Mouse (Mus musculus): ENCODE data around the gene Wnt11. TPM values are rescaled to one million over a fixed set of nuclear protein-coding genes. Genes with fewer than 3 reads are reported as not detected.

Gene Wnt11
- 12.3 TPM in 2 replicates for polyA plus RNA-seq (2015; fragmentation: Nextera tagmentation; extraction: Ambion mirVana)

- WGBS, result under 1% methylated on average over 65 of the region's 66 CpGs
- H3K9me3 ChIP-seq (ENCODE audit: control insufficient read depth, low read length), result no peaks in the 10 kb centered on the region
- H3K4me1 ChIP-seq (replicated peaks; ENCODE audit: control insufficient read depth, insufficient read depth, low read length), result peaks cover 27% of the 10 kb centered on the region
- H3K27me3 ChIP-seq (ENCODE audit: control insufficient read depth, insufficient read depth, low read depth, low read length), result peaks cover 23% of the 10 kb centered on the region
- peak within 1 kb of the TSS; percentile 90 for H3K4me2 ChIP-seq (ENCODE audit: low read depth, low read length)
- H3K36me3 ChIP-seq (ENCODE audit: control insufficient read depth, insufficient read depth, low read length), result no peaks in the 10 kb centered on the region
- peak within 1 kb of the TSS; percentile 77 for H3K9ac ChIP-seq (ENCODE audit: low read length)
- ATAC-seq (ENCODE audit: low read depth), result peak; percentile 29
- peak within 1 kb of the TSS; percentile 69 for H3K4me3 ChIP-seq (ENCODE audit: low read length)
- H3K27ac ChIP-seq (ENCODE audit: low read length), result no peak within 1 kb of the TSS
These were observed at the start of gene Wnt11 for GRCm38 (mm10) chr7:98834711-98835321. TSS of gene Wnt11 (plus strand) at chr7:98835112.

DNA sequence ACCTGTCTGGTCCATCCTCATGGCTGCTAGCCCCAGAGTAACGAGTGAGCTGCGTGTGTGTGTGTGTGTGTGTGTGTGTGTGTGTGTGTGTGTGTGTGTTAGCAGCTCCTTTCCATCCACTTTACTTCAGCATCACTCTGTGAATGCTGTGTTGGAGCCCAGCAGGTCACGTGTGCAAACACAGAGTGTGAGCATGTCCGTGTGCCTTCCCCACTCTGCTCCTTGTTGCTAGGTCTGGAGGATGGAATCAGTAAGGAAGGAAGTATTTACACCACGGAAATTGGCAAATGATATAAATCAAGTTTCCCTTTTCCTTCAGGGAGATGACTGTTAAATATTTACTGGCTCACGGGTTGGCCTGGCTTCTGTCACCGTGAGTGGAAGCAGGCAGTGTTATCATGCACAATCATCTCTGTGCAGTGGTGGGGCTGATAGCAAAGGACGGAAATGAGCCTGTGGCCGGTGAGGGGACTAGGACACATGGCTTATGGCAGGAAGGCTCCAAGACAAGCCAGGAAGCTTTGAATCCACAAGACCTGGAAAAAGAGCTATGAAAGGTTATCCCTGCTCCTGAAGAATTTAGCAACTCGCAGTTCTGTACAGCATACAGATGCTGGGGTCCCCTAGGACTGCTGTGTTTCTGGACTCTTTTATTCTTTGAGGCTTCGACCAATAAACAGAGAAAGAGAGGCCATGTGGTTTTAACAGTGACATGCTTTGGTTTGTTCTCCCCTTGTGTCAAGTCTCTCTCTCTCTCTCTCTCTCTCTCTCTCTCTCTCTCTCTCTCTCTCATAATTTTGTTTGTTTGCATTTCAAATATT lies 47.9 kb upstream of the Wnt11 start:
- ATAC-seq (ENCODE audit: low read depth), result no peak
- H3K27me3 ChIP-seq (ENCODE audit: control insufficient read depth, insufficient read depth, low read depth, low read length), result no peaks in the 10 kb centered on the region
- 31% methylated on average over 11 of the region's 11 CpGs for WGBS
- H3K27ac ChIP-seq (ENCODE audit: low read length), result no peak overlapping the region
- H3K9me3 ChIP-seq (ENCODE audit: control insufficient read depth, low read length), result no peaks in the 10 kb centered on the region
- H3K4me3 ChIP-seq (ENCODE audit: low read length), result no peak overlapping the region
- no peak overlapping the region for H3K9ac ChIP-seq (ENCODE audit: low read length)
- H3K4me1 ChIP-seq (replicated peaks; ENCODE audit: control insufficient read depth, insufficient read depth, low read length), result peaks cover 24% of the 10 kb centered on the region
- H3K4me2 ChIP-seq (ENCODE audit: low read depth, low read length), result no peak overlapping the region
- H3K36me3 ChIP-seq (ENCODE audit: control insufficient read depth, insufficient read depth, low read length), result no peaks in the 10 kb centered on the region

- Histone ChIP-seq H3K4me2 (ENCODE audit: low read depth, low read length) (no peak overlapping the region), H3K36me3 (ENCODE audit: control insufficient read depth, insufficient read depth, low read length) (no peaks in the 10 kb centered on the region), H3K27ac (ENCODE audit: low read length) (no peak overlapping the region), H3K4me1 (replicated peaks; ENCODE audit: control insufficient read depth, insufficient read depth, low read length) (peaks cover 17% of the 10 kb centered on the region), H3K9me3 (ENCODE audit: control insufficient read depth, low read length) (no peaks in the 10 kb centered on the region), H3K27me3 (ENCODE audit: control insufficient read depth, insufficient read depth, low read depth, low read length) (no peaks in the 10 kb centered on the region), H3K4me3 (ENCODE audit: low read length) (no peak overlapping the region), H3K9ac (ENCODE audit: low read length) (no peak overlapping the region)
- no peak for ATAC-seq (ENCODE audit: low read depth)
- WGBS, result 41% methylated on average over 7 of the region's 7 CpGs
These were observed 46.2 kb upstream of the Wnt11 start for GRCm38 (mm10) chr7:98788721-98789120.

DNA sequence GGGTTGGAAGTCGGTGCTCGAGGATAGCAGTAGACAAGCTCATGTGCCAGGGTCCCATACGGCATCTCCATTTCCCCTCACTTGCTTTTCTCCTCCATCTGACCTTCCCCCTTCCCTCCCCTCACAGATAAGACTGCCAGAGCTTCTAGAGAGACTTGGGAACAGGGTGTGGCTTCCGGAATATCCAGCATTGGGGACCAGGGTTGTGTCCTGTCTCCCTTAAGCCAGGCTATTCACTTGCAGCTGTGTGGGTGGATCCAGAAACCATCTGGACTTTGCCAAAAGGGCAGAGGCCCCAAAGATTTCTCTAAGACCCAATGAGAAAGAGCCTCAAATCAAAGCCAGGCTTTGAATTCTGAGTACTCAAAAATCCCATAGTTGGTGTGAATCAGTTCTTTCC lies 45.8 kb upstream of the Wnt11 start:
- no peak for ATAC-seq (ENCODE audit: low read depth)
- Histone ChIP-seq H3K4me2 (ENCODE audit: low read depth, low read length) (no peak overlapping the region), H3K9ac (ENCODE audit: low read length) (no peak overlapping the region), H3K36me3 (ENCODE audit: control insufficient read depth, insufficient read depth, low read length) (no peaks in the 10 kb centered on the region), H3K4me3 (ENCODE audit: low read length) (no peak overlapping the region), H3K4me1 (replicated peaks; ENCODE audit: control insufficient read depth, insufficient read depth, low read length) (peaks cover 14% of the 10 kb centered on the region), H3K27me3 (ENCODE audit: control insufficient read depth, insufficient read depth, low read depth, low read length) (no peaks in the 10 kb centered on the region), H3K9me3 (ENCODE audit: control insufficient read depth, low read length) (no peaks in the 10 kb centered on the region), H3K27ac (ENCODE audit: low read length) (no peak overlapping the region)
- WGBS, result 58% methylated on average over 4 of the region's 4 CpGs

GRCm38 (mm10) chr7:98791864-98792263 lies 43.0 kb upstream of the Wnt11 start:
- Histone ChIP-seq H3K4me2 (ENCODE audit: low read depth, low read length) (no peak overlapping the region), H3K27ac (ENCODE audit: low read length) (no peak overlapping the region), H3K4me3 (ENCODE audit: low read length) (no peak overlapping the region), H3K9me3 (ENCODE audit: control insufficient read depth, low read length) (no peaks in the 10 kb centered on the region), H3K4me1 (replicated peaks; ENCODE audit: control insufficient read depth, insufficient read depth, low read length) (0 out of 2 replicates have a peak, but pooled peaks cover 3% of the 10 kb centered on the region), H3K36me3 (ENCODE audit: control insufficient read depth, insufficient read depth, low read length) (no peaks in the 10 kb centered on the region), H3K27me3 (ENCODE audit: control insufficient read depth, insufficient read depth, low read depth, low read length) (no peaks in the 10 kb centered on the region), H3K9ac (ENCODE audit: low read length) (no peak overlapping the region)
- no peak for ATAC-seq (ENCODE audit: low read depth)
- whole genome bisulfite sequencing, result 81% methylated on average over 5 of the region's 5 CpGs

GRCm38 (mm10) chr7:98793811-98794210 lies 41.1 kb upstream of the Wnt11 start:
- no peak overlapping the region for H3K27ac ChIP-seq (ENCODE audit: low read length)
- H3K4me1 ChIP-seq (replicated peaks; ENCODE audit: control insufficient read depth, insufficient read depth, low read length), result peaks cover 17% of the 10 kb centered on the region
- no peak overlapping the region for H3K4me3 ChIP-seq (ENCODE audit: low read length)
- no peak overlapping the region for H3K9ac ChIP-seq (ENCODE audit: low read length)
- WGBS, result 45% methylated on average over 5 of the region's 5 CpGs
- ATAC-seq (ENCODE audit: low read depth), result no peak
- H3K4me2 ChIP-seq (ENCODE audit: low read depth, low read length), result no peak overlapping the region
- H3K27me3 ChIP-seq (ENCODE audit: control insufficient read depth, insufficient read depth, low read depth, low read length), result no peaks in the 10 kb centered on the region
- H3K36me3 ChIP-seq (ENCODE audit: control insufficient read depth, insufficient read depth, low read length), result no peaks in the 10 kb centered on the region
- H3K9me3 ChIP-seq (ENCODE audit: control insufficient read depth, low read length), result no peaks in the 10 kb centered on the region

GRCm38 (mm10) chr7:98794444-98794843 lies 40.5 kb upstream of the Wnt11 start:
- Histone ChIP-seq H3K4me1 (replicated peaks; ENCODE audit: control insufficient read depth, insufficient read depth, low read length) (peaks cover 18% of the 10 kb centered on the region), H3K4me2 (ENCODE audit: low read depth, low read length) (no peak overlapping the region), H3K36me3 (ENCODE audit: control insufficient read depth, insufficient read depth, low read length) (no peaks in the 10 kb centered on the region), H3K27me3 (ENCODE audit: control insufficient read depth, insufficient read depth, low read depth, low read length) (no peaks in the 10 kb centered on the region), H3K27ac (ENCODE audit: low read length) (no peak overlapping the region), H3K9me3 (ENCODE audit: control insufficient read depth, low read length) (no peaks in the 10 kb centered on the region), H3K4me3 (ENCODE audit: low read length) (no peak overlapping the region), H3K9ac (ENCODE audit: low read length) (no peak overlapping the region)
- ATAC-seq (ENCODE audit: low read depth), result no peak
- 63% methylated on average over 3 of the region's 3 CpGs for WGBS

- H3K9ac ChIP-seq (ENCODE audit: low read length), result no peak overlapping the region
- no peaks in the 10 kb centered on the region for H3K36me3 ChIP-seq (ENCODE audit: control insufficient read depth, insufficient read depth, low read length)
- no peak for ATAC-seq (ENCODE audit: low read depth)
- no peaks in the 10 kb centered on the region for H3K9me3 ChIP-seq (ENCODE audit: control insufficient read depth, low read length)
- H3K4me3 ChIP-seq (ENCODE audit: low read length), result no peak overlapping the region
- peaks cover 18% of the 10 kb centered on the region for H3K4me1 ChIP-seq (replicated peaks; ENCODE audit: control insufficient read depth, insufficient read depth, low read length)
- WGBS, result 80% methylated on average over 5 of the region's 5 CpGs
- H3K27me3 ChIP-seq (ENCODE audit: control insufficient read depth, insufficient read depth, low read depth, low read length), result no peaks in the 10 kb centered on the region
- no peak overlapping the region for H3K4me2 ChIP-seq (ENCODE audit: low read depth, low read length)
- H3K27ac ChIP-seq (ENCODE audit: low read length), result no peak overlapping the region
These were observed 39.3 kb upstream of the Wnt11 start for GRCm38 (mm10) chr7:98795637-98796036.

DNA sequence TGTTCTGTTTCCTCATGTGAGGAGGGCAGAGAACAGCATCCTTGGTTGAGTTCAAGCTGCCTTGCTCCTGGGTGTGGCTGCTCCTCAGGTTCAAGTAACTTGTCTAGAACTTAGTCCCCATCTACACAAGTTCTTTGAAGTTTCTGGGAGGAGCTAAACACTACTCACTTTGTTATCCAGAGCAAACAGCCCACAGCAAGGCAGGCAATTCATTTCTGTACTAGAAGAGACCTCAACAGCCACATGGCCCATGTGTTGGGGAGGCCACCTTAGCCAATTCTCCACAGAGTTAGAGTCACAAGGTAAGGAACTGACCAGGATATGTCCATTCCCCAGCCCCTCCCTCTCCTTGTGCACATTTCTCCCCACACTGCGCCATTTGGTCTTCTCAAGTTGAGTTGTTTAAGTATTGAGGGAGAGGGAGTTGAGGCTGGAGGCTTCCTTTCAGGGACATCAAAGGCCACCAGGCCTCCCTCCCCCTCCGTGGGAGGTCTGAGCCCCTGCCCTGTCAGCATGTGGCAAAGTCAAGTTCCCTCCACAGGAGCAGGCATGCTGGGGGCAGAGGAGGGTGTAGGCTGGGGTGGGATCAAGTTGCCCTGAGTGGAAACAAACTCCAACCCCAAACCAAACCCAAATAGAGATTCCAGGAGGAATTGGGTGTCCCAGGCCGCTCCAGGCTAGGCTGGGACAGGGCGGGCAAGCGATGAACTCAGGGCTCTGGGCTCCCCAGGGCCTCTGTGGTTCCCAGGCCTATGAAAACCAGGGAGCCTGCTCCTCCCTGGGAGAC lies 37.4 kb upstream of the Wnt11 start:
- ATAC-seq (ENCODE audit: low read depth), result 0 out of 2 replicates have a peak, but pooled peaks have one; percentile 13

More for the DNA sequence above, 37.4 kb upstream of the Wnt11 start:
- Histone ChIP-seq H3K4me2 (ENCODE audit: low read depth, low read length) (no peak overlapping the region), H3K27me3 (ENCODE audit: control insufficient read depth, insufficient read depth, low read depth, low read length) (no peaks in the 10 kb centered on the region), H3K27ac (ENCODE audit: low read length) (0 out of 2 replicates have a peak overlapping the region, but pooled peaks have one; percentile 1), H3K9ac (ENCODE audit: low read length) (no peak overlapping the region; the same call in 1 of the 2 replicates), H3K36me3 (ENCODE audit: control insufficient read depth, insufficient read depth, low read length) (no peaks in the 10 kb centered on the region), H3K4me3 (ENCODE audit: low read length) (no peak overlapping the region), H3K9me3 (ENCODE audit: control insufficient read depth, low read length) (no peaks in the 10 kb centered on the region), H3K4me1 (replicated peaks; ENCODE audit: control insufficient read depth, insufficient read depth, low read length) (peaks cover 18% of the 10 kb centered on the region)
- WGBS, result 38% methylated on average over 5 of the region's 5 CpGs

All from lung, embryonic 16.5 days (tissue).